Mouse (Mus musculus): ENCODE results near the gene Aldh4a1.

- TF ChIP-seq FLI1 (IDR thresholded peaks at IDR 0.05; ENCODE audit: low read length) (no peak), GATA1 (IDR thresholded peaks at IDR 0.05; ENCODE audit: borderline replicate concordance, low read length) (no peak)
Measured at GRCm38 (mm10) chr4:139580663-139581336, 41.9 kb upstream of the Aldh4a1 start.

Measured in megakaryocyte, embryonic 14.5 days (primary cell).